Mouse (Mus musculus): ENCODE results near the gene Arxes2. TPM values are rescaled to one million over a fixed set of nuclear protein-coding genes. Genes with fewer than 3 reads are reported as not detected.
"Not testable (repeated sequence)": the region's sequence is repeated elsewhere in the genome, so short reads cannot be mapped to it uniquely, and the experiment has no call there.

The Arxes2 gene
- polyA plus RNA-seq (2012; ENCODE audit: insufficient read depth, insufficient read length, missing spikeins): 67.1 and 105 TPM in 2 replicates

DNA sequence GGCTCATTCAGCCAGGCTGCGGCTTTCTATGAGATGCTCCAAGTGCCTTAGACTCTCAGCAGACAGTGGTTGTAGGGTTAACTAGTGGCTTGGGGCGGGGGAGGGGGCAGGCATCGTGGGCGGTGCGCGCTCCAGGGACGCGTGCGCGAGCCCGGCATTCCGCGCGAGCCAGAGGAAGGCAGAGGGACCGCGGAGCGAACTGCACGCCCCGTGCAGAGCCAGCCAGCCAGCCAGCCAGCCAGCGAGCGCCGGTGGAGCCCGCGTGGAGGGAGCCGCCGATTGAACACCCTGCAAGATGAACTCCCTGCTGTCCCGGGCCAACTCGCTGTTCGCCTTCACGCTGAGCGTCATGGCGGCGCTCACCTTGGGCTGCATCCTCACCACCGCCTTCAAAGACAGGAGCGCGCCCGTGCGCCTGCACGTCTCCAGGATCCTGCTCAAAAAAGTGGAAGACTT is at the start of gene Arxes2:
Gene Arxes2 (plus strand): TSS at position 161 of the 456 bp plus-strand sequence.
- peak within 1 kb of the TSS; percentile 31; the same call in 1 of the 2 replicates for H3K4me3 ChIP-seq (ENCODE audit: insufficient read depth, low read depth, low read length)
- not testable (repeated sequence) for H3K4me1 ChIP-seq (ENCODE audit: control insufficient read depth, insufficient read depth, insufficient read length, low read length); H3K27ac ChIP-seq (replicated peaks; ENCODE audit: low read depth, low read length)

- H3K27ac ChIP-seq (replicated peaks; ENCODE audit: low read depth, low read length): no peak overlapping the region
- no peak overlapping the region for H3K4me3 ChIP-seq (ENCODE audit: insufficient read depth, low read depth, low read length)
- H3K4me1 ChIP-seq (ENCODE audit: control insufficient read depth, insufficient read depth, insufficient read length, low read length): no peaks in the 10 kb centered on the region
Observed at GRCm38 (mm10) chrX:135948699-135949437, 44.8 kb upstream of the Arxes2 start.

GRCm38 (mm10) chrX:135956988-135957690 is 36.5 kb upstream of the Arxes2 start:
- Histone ChIP-seq H3K4me3 (ENCODE audit: insufficient read depth, low read depth, low read length) (no peak overlapping the region), H3K27ac (replicated peaks; ENCODE audit: low read depth, low read length) (no peak overlapping the region), H3K4me1 (ENCODE audit: control insufficient read depth, insufficient read depth, insufficient read length, low read length) (no peaks in the 10 kb centered on the region)

- H3K27ac ChIP-seq (replicated peaks; ENCODE audit: low read depth, low read length): no peak overlapping the region
- no peaks in the 10 kb centered on the region for H3K4me1 ChIP-seq (ENCODE audit: control insufficient read depth, insufficient read depth, insufficient read length, low read length)
- no peak overlapping the region for H3K4me3 ChIP-seq (ENCODE audit: insufficient read depth, low read depth, low read length)
Observed at GRCm38 (mm10) chrX:135957691-135958081, 35.9 kb upstream of the Arxes2 start.

DNA sequence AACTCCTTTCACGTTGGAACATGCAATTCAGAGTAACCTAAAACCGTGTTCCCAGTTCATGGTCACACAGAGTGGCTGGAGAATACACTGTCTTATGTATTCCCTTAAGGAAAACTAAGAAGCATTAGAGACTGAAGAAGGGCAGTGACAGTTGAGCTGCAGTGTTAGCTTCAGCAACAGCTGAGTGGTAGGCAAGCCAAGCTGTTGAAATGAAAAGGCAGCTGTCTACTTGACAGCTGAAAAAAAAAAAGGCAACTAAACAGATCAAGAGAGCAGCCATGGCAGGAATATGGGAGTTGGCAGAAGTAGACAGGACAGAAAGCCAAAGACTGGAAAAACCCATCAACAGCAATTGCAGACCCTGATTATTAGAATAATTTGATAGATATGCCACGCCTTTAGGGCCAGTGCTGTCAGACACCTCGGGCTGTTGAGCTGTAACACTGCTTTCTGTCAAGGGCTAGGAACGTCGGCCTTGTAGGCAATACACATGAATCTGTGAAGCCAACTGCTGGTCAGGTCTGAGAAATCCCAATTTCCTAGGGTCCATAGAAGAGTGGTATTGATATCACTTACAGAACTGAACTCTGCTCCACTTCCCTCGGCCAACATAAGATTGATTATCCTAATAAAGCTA is 34.9 kb upstream of the Arxes2 start:
- Histone ChIP-seq H3K4me3 (ENCODE audit: insufficient read depth, low read depth, low read length) (no peak overlapping the region), H3K27ac (replicated peaks; ENCODE audit: low read depth, low read length) (no peak overlapping the region), H3K4me1 (ENCODE audit: control insufficient read depth, insufficient read depth, insufficient read length, low read length) (no peaks in the 10 kb centered on the region)

GRCm38 (mm10) chrX:135959536-135959935 is 34.1 kb upstream of the Arxes2 start:
- H3K4me3 ChIP-seq (ENCODE audit: insufficient read depth, low read depth, low read length): no peak overlapping the region
- no peaks in the 10 kb centered on the region for H3K4me1 ChIP-seq (ENCODE audit: control insufficient read depth, insufficient read depth, insufficient read length, low read length)
- no peak overlapping the region for H3K27ac ChIP-seq (replicated peaks; ENCODE audit: low read depth, low read length)

DNA sequence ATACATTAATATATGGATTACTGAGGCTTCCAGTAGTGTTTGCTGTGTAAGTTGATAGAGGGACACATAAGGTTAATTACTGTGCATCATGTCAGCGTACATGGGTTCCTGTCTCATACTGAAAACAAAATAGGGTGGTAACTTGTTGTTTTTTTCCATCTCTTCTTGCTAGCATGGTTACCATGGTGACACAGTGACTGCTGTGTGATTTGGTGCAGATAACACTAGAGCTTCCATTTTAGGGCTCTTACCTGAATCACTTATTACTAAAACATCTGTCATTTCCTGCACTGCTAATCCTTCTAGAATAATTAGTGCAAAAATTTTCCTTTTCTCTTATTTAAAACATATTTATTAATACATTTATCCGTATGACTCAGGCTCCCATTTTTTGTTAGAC is 31.3 kb upstream of the Arxes2 start:
- Histone ChIP-seq H3K4me3 (ENCODE audit: insufficient read depth, low read depth, low read length) (no peak overlapping the region), H3K27ac (replicated peaks; ENCODE audit: low read depth, low read length) (no peak overlapping the region), H3K4me1 (ENCODE audit: control insufficient read depth, insufficient read depth, insufficient read length, low read length) (no peaks in the 10 kb centered on the region)

DNA sequence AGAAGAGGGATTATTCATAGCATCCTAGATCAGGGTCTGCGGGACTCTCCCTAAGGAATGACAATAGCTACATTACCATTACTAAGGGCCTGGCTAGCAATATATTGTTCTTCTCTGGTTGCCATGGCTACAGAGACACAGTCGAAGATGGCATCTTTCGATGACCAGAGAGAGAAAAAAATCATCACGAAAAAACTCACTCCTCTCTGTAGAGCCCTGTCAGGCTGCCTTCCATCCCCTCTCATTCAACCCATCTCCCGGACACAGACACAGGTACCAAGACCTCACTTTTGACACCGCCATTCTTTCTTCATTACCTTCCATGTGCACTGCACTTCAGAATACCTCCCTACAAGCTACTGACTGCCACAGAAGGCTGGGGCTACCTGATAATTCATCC is 30.5 kb upstream of the Arxes2 start:
- Histone ChIP-seq H3K27ac (replicated peaks; ENCODE audit: low read depth, low read length) (no peak overlapping the region), H3K4me1 (ENCODE audit: control insufficient read depth, insufficient read depth, insufficient read length, low read length) (no peaks in the 10 kb centered on the region), H3K4me3 (ENCODE audit: insufficient read depth, low read depth, low read length) (no peak overlapping the region)

DNA sequence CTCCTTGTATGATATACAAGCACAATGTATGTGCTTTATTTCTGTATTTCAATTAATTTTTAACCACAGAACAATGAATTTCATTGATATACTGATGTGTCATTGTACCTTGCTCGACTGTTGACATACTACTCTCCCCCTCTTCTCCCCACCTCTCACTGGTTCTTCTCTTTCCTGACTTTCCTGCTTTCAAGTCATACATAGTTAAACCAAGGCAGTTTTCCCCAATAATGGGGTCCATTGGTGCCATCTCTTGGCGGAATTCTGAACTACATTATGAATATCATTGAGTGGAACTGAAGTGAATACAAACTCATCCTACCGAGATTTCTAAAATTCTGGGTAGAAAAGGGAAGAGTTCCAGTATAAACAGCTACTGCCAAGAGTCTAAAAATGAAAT is 30.0 kb upstream of the Arxes2 start:
- no peak overlapping the region for H3K4me3 ChIP-seq (ENCODE audit: insufficient read depth, low read depth, low read length)
- H3K4me1 ChIP-seq (ENCODE audit: control insufficient read depth, insufficient read depth, insufficient read length, low read length): no peaks in the 10 kb centered on the region
- no peak overlapping the region for H3K27ac ChIP-seq (replicated peaks; ENCODE audit: low read depth, low read length)

GRCm38 (mm10) chrX:135973597-135974423 is 19.8 kb upstream of the Arxes2 start:
- no peak overlapping the region for H3K27ac ChIP-seq (replicated peaks; ENCODE audit: low read depth, low read length)

DNA sequence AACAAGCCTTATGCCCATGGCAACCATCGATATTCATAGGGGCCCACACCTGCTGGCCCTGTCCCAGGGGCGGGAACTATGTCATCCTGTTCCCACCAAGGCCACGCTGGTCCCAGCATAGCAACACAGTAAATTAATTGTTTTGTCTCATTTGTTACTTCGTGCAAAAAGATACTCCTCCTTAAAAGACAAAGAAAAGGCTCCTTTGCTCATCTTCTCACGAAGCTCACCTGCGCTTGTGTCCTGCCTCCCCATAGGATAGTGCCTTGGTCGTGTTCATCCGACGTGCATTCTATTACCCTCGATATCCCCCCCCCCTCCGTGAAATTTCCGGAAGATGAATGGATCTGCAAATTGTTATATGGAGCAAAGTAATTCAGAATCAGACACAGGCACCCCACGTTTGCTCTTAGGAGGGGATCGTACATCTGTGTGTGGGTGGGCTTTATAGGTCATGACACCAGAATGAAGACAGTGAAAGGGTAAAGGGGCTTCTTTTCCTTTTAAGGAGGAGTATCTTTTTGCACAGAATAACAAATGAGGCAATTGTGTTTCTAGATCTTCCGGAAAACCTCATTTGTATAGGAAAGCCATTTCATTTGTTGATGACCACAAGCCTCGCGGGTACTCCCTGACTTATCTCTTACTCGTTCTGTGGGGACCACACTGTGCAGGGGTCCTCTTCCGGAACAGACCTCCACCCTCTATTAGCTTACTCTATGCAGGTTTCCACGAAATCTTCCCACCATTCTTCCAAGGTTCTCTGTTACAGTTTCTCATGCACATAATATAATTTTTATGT is 19.0 kb upstream of the Arxes2 start:
- no peak overlapping the region for H3K4me3 ChIP-seq (ENCODE audit: insufficient read depth, low read depth, low read length)
- no peak overlapping the region for H3K27ac ChIP-seq (replicated peaks; ENCODE audit: low read depth, low read length)
- no peaks in the 10 kb centered on the region for H3K4me1 ChIP-seq (ENCODE audit: control insufficient read depth, insufficient read depth, insufficient read length, low read length)

More at GRCm38 (mm10) chrX:135973597-135974423, 19.8 kb upstream of the Arxes2 start:
- H3K4me3 ChIP-seq (ENCODE audit: insufficient read depth, low read depth, low read length): no peak overlapping the region
- no peaks in the 10 kb centered on the region for H3K4me1 ChIP-seq (ENCODE audit: control insufficient read depth, insufficient read depth, insufficient read length, low read length)

DNA sequence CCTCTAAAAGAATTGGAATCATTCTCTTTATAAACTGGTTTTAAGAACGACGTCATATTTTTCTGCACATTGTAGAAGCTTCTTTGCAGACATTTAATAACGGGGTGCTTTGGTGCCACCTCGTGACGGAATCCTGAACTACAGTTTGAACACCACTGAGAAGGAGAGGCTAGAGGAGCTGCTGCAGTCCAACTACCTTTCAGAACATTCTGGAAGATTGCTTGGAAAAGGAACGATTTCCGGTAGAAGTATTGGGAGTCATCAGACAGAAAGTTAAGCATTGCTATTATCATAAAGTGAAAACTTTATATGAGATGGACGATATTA is 18.4 kb upstream of the Arxes2 start:
- Histone ChIP-seq H3K4me1 (ENCODE audit: control insufficient read depth, insufficient read depth, insufficient read length, low read length) (no peaks in the 10 kb centered on the region), H3K27ac (replicated peaks; ENCODE audit: low read depth, low read length) (no peak overlapping the region), H3K4me3 (ENCODE audit: insufficient read depth, low read depth, low read length) (no peak overlapping the region)

DNA sequence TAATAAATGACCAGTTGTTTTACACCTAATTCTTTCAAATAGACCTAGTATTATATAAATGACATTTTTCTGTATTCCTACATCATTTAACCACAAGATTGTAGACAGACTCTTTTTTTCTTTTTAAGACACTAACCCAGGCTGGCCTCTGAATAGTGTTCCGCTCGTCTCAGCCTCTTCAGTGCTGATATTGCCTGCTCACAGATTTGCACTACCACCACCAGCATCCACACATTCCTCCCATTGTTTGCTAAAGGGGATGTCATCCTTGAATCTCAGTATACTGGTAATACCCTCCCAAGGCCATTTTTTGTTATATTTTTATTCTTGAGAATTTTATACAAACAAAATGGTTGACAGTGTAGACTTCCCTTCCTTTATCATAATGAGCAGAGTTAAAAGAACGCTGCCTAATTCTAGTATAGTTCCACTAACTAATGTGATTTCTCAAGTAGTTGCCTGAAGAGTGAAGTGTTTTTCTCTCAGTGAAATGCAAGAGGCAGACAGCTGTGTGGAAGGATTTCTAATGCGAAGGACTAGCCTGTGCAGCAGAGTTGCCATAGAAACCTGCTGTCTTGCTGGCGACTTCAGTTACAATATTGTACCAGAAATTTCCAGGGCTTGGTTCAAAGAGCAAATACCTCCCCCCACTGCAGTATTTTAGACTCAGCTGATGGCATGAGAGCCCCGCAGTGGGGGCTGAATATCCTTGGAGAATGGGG is 8.9 kb upstream of the Arxes2 start:
- Histone ChIP-seq H3K4me3 (ENCODE audit: insufficient read depth, low read depth, low read length) (no peak overlapping the region), H3K4me1 (ENCODE audit: control insufficient read depth, insufficient read depth, insufficient read length, low read length) (no peaks in the 10 kb centered on the region), H3K27ac (replicated peaks; ENCODE audit: low read depth, low read length) (no peak overlapping the region)

DNA sequence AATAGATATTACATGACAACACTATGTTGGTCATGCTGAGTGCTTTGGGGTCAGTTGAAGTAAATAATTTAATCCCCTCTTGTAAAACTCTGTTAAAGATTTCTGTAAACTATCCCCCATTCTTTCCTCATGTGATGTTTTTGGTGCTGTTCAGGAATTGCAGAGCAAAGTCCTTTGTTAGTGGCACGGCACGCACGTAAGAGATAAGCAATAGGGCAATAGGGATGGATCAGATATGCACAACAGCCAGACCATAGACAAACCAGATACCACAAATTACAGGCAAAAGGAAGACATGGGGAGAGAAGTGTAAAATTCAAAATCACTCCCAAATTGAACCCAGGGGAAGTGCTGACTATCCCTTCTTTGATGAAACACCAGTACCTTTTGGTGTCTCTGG is 7.4 kb upstream of the Arxes2 start:
- Histone ChIP-seq H3K4me3 (ENCODE audit: insufficient read depth, low read depth, low read length) (no peak overlapping the region), H3K4me1 (ENCODE audit: control insufficient read depth, insufficient read depth, insufficient read length, low read length) (no peaks in the 10 kb centered on the region), H3K27ac (replicated peaks; ENCODE audit: low read depth, low read length) (no peak overlapping the region)

All from brown adipose tissue, adult 24 weeks (tissue).